Mouse (Mus musculus) hindbrain, embryonic 10.5 days (tissue): ENCODE results near the gene Zyg11b. TPM values are rescaled to one million over a fixed set of nuclear protein-coding genes. Genes with fewer than 3 reads are reported as not detected.

ENCODE experiments used
- DNase-seq: peaks from one replicate; pipeline ENCODE4 v3.0.0-alpha.2; 2017; ENCODE audit warnings: low spot score
- H3K27ac ChIP-seq: fragments of 300-500 bp; sonication (generic); 2 replicates; pipeline ENCODE4 v1.5.1; 2016; ENCODE audit warnings: mild to moderate bottlenecking, moderate library complexity
- H3K27me3 ChIP-seq: fragments of 300-500 bp; sonication (generic); 2 replicates; pipeline ENCODE4 v1.6.1; 2016; ENCODE audit warnings: mild to moderate bottlenecking; ENCODE audit not compliant: poor library complexity, insufficient read depth, severe bottlenecking
- H3K36me3 ChIP-seq: fragments of 300-500 bp; sonication (generic); 2 replicates; pipeline ENCODE4 v1.6.1; 2016; ENCODE audit warnings: mild to moderate bottlenecking, moderate library complexity
- H3K4me1 ChIP-seq: fragments of 300-500 bp; sonication (generic); replicated peaks from 2 replicates; pipeline ENCODE4 v1.6.1; 2016; ENCODE audit warnings: mild to moderate bottlenecking
- H3K4me3 ChIP-seq: fragments of 300-500 bp; sonication (generic); 2 replicates; pipeline ENCODE4 v1.5.1; 2016; ENCODE audit warnings: mild to moderate bottlenecking, moderate library complexity
- H3K9me3 ChIP-seq: fragments of 300-500 bp; sonication (generic); 2 replicates; pipeline ENCODE4 v1.6.1; 2016; ENCODE audit warnings: mild to moderate bottlenecking, moderate library complexity
- WGBS: fragments of 180-500 bp; shearing (Covaris S2); methylation state at CpG from one replicate; pipeline ENCODE4 v1.1.7; 2016; 5-methylcytosine and 5-hydroxymethylcytosine counted together
- polyA plus RNA-seq: library from polyadenylated mRNA; unstranded; fragments of >200 nt; fragmentation: Nextera tagmentation; extraction: Ambion mirVana; gene quantifications from 2 replicates; pipeline ENCODE4 v1.2.1, GENCODE M21; 2016

The Zyg11b gene
- polyA plus RNA-seq: 13.0 and 17.0 TPM in 2 replicates

DNA sequence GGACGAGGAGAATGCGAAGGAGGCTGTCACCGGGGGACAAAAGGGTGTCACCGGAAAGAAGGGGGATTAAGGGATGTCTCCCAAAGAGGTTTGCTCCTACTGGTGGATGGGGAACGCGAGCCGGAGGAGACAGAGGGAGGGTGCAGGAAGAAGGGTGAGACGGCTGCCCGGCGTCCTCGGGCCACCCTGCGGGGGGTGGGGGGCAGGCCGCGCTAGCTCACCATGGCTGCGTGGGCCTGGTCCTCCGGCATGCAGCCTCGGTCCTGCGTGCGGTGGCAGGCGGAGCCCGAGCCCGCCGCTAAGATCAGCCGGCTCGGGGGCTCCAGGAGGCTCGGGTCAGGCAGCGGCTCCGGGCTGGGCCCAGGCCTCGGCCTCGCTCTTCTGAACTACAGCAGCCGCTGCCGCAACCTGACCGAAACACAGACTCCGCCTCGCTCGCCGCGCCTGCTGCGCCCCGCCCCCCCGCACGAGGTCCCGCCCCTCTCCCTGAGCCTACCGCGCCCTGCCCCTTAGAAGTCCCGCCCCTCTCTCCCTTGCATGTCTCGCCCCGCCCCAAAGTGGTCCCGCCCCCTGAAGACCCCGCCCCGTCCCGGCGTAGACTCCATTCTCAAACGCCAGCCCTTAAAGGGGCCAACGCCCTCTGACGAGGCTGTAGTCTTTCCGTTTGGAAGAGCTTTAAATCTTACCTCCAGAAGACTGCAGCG is at the start of gene Zyg11b:
Zyg11b (minus strand) TSS at position 427 of the 704 bp plus-strand sequence.
- peaks cover 13% of the 10 kb centered on the region; the same call in 1 of the 2 replicates for H3K36me3 ChIP-seq
- peaks cover 19% of the 10 kb centered on the region for H3K4me1 ChIP-seq
- H3K27ac ChIP-seq: peak within 1 kb of the TSS; percentile 96
- H3K27me3 ChIP-seq: no peaks in the 10 kb centered on the region
- peak within 1 kb of the TSS; percentile 94 for H3K4me3 ChIP-seq
- H3K9me3 ChIP-seq: peaks cover 5% of the 10 kb centered on the region; the same call in 1 of the 2 replicates
- DNase-seq: peak; percentile 97
- under 1% methylated on average over 58 of the region's 58 CpGs for WGBS

DNA sequence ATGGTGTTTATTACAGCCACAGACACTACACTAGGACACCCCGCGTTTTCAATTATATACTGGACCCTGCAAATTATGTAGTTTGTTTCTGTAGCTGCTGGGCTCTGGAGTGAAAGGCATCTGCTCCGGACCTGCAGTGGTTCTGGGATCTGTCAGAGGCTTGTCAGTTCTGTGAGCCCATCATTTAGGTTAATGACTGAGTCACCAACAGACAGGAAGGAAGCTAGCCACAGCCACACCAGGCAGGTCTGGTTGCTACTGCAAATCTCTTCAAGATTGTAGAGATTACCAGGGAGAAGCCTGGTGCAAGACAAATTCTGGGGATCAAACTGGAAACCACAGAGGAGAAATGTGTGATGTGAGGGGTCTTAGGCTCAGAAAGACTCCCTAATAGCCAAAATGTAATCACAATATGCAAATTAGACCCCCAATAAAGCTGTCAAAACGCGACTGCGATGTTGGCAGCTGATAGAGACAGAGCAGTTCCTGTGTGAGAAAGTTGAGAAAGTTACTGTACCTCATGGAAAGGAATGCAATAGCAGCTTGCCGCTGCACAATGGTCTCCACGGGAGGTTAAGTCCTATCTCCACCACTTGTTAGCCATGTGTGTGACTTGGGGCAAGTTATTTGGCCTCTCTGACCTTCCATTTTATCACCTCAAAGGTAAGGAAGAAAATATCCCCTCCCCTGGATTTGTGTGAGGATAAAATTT is 49.1 kb upstream of the Zyg11b start:
- Histone ChIP-seq H3K27me3 (no peaks in the 10 kb centered on the region), H3K27ac (peak overlapping the region; percentile 85), H3K4me3 (no peak overlapping the region), H3K4me1 (peaks cover 60% of the 10 kb centered on the region), H3K9me3 (no peaks in the 10 kb centered on the region), H3K36me3 (no peaks in the 10 kb centered on the region)
- 45% methylated on average over 8 of the region's 8 CpGs for WGBS
- no peak for DNase-seq

DNA sequence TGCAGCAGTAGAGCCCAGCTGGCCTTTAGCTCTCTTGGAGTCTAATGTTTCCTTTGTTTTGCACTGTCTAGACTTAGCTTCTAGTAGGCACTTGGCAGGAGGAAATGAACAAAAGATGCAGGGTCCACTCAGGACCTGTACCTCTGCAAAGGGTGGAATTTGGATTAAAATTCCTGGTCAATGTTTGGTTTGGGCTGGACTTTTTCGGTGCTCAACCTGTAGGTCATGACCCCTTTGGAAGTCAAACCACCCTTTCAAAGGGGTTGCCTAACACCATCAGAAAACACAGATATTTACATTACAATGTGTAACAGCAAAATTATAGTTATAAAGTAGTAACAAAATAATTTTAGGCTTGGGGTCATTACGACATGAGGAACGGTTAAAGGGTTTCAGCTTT is 48.2 kb upstream of the Zyg11b start:
- no peaks in the 10 kb centered on the region for H3K9me3 ChIP-seq
- H3K4me1 ChIP-seq: peaks cover 65% of the 10 kb centered on the region
- no peak overlapping the region for H3K4me3 ChIP-seq
- 77% methylated on average over 3 of the region's 3 CpGs for WGBS
- DNase-seq: no peak
- no peaks in the 10 kb centered on the region for H3K27me3 ChIP-seq
- peak overlapping the region; percentile 85 for H3K27ac ChIP-seq
- no peaks in the 10 kb centered on the region for H3K36me3 ChIP-seq

DNA sequence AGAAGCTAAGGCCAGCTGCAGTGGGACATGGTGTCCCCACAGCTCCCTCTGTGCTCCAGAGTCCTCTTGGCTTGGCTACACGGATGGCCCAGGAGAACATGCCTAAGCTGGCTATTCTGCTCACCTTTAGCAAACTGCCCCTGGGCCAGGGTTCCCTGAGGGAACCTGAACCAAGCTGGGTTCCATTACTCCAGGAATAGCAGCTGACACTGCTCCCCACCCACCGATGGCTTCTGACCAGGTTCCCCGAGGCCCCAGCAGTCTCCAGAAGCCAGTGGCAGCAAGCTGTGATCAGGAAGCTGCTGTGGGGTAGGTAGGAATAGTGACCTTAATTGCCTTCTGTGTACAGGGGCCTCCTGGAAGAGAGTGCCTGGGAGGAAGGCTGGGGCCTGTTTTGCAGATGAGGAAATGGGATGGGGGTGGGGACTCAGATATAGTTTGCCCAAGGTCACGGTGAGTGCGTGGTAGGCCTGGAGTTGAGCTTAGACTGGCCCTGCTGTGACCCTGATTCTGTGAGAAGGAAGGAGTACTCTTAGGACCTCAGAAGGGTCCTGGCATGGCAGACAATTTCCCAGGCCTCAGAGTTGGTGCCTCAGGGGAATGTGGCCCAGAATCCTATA is 47.5 kb upstream of the Zyg11b start:
- 57% methylated on average over 5 of the region's 5 CpGs for WGBS

DNA sequence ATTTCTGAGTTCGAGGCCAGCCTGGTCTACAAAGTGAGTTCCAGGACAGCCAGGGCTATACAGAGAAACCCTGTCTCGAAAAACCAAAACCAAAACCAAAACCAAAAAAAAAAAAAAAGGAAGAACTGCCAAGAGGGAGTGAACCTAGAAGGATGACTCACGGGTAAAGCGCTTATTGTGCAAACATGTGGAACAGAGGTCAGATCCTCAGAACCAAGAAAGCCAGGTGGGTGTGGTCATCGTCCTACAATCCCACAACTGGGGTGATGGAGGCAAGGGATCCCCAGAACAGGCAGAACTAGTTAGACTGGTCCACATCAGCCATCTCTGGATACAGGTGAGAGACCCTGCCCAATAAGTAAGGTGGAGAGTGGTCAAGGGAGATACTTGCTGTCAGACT is 46.2 kb upstream of the Zyg11b start:
- 90% methylated on average over 5 of the region's 5 CpGs for WGBS
- no peaks in the 10 kb centered on the region for H3K9me3 ChIP-seq
- H3K27ac ChIP-seq: 0 out of 2 replicates have a peak overlapping the region, but pooled peaks have one; percentile 64
- H3K27me3 ChIP-seq: no peaks in the 10 kb centered on the region
- H3K4me1 ChIP-seq: peaks cover 69% of the 10 kb centered on the region
- no peaks in the 10 kb centered on the region for H3K36me3 ChIP-seq
- H3K4me3 ChIP-seq: no peak overlapping the region
- DNase-seq: no peak

More for the DNA sequence above, 47.5 kb upstream of the Zyg11b start:
- no peak for DNase-seq
- Histone ChIP-seq H3K4me1 (peaks cover 69% of the 10 kb centered on the region), H3K27me3 (no peaks in the 10 kb centered on the region), H3K9me3 (no peaks in the 10 kb centered on the region), H3K27ac (peak overlapping the region; percentile 77), H3K4me3 (no peak overlapping the region), H3K36me3 (no peaks in the 10 kb centered on the region)

DNA sequence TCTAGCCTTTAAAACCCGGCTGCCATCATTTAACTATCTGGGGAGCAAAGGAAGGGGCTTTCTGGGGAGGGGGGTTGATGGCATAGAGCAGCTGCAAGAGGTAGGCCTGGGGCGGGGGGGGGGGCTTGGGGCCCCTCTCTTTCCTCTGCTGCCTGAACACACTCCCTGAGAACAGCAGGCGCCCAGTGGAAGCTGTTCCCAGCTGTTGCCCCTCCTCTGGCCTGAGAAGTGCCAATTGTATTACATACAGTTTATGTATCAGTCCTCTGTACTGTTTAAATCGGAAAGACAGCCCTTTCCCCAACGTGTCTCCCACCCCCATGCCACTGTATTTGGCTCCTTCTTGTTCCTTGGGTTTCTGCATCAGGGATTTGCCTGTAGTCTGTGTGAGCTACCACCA is 44.9 kb upstream of the Zyg11b start:
- no peak for DNase-seq
- Histone ChIP-seq H3K27ac (peak overlapping the region; percentile 82), H3K4me1 (peaks cover 61% of the 10 kb centered on the region), H3K36me3 (no peaks in the 10 kb centered on the region), H3K27me3 (no peaks in the 10 kb centered on the region), H3K9me3 (no peaks in the 10 kb centered on the region), H3K4me3 (no peak overlapping the region)
- WGBS: 20% methylated on average over 5 of the region's 5 CpGs

DNA sequence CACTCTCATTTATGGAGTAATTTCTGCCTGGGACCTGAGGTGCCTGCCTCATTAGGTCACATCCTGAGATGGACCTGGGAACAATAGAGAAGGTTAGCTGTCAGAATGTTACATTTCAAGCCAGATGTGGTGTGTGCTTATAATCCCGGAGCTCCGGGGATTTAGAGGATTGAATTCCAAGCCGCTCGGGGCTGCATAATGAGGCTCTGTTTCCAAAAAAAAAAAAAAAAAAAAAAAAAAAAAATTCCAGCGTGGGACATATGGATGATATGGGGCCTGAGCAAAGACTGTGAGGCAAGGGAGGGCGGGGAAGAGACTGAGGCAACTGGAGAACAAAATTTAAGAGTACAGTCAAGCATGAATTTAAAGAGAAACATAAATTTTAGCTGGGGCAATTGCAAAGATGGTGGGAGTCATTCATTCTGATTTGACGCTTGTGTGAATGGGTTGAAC is 43.8 kb upstream of the Zyg11b start:
- WGBS: 17% methylated on average over 7 of the region's 7 CpGs
- DNase-seq: no peak
- peaks cover 50% of the 10 kb centered on the region for H3K4me1 ChIP-seq
- no peak overlapping the region for H3K4me3 ChIP-seq
- peak overlapping the region; percentile 82 for H3K27ac ChIP-seq
- H3K27me3 ChIP-seq: no peaks in the 10 kb centered on the region
- H3K36me3 ChIP-seq: peaks cover 11% of the 10 kb centered on the region
- no peaks in the 10 kb centered on the region for H3K9me3 ChIP-seq

DNA sequence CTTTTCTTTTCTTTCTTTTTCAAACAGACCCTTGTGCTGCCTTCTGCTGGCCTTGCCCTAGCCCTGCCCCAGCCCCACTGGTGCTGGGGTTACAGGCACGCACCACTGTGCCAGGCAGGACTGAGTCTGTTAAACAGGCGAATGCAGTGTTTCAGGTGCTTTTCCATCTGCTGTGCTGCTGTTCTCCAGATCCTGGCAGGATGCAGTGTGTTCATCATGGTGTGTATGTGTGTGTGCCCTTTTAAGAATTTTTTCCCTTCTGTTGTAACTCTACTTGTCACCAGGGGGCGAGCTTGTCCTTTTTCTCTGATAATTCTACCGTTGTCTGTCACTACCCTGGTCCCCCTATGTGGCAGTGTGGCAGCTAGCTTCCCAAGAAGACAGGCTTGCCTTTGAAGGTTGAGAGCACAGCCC is 38.4 kb upstream of the Zyg11b start:
- peak overlapping the region; percentile 62 for H3K27ac ChIP-seq
- WGBS: 14% methylated on average over 4 of the region's 4 CpGs
- peaks cover 64% of the 10 kb centered on the region for H3K36me3 ChIP-seq

DNA sequence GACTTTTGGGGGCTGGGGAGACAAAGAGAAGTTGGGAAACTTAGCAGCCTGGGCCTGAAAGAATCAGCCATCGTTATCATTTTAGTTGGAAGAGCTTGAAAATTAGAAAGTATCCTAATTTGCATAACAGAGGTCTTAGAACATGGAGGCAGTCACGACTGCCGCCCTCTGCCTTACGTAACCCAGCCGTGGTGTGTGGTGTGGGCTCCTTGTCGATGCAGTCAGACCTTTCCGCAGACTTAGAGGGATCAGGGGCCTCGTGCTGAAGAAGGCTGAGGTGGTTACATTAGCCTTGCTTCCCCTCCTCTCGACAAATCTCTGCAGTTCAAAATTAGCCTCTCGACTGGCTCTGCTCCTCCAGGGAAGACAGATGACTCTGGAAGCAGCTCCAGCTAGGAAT is 37.9 kb upstream of the Zyg11b start:
- DNase-seq: no peak
- no peak overlapping the region for H3K4me3 ChIP-seq
- peak overlapping the region; percentile 62 for H3K27ac ChIP-seq
- 69% methylated on average over 10 of the region's 10 CpGs for WGBS
- no peaks in the 10 kb centered on the region for H3K27me3 ChIP-seq
- H3K36me3 ChIP-seq: peaks cover 69% of the 10 kb centered on the region
- no peaks in the 10 kb centered on the region for H3K9me3 ChIP-seq
- H3K4me1 ChIP-seq: peaks cover 22% of the 10 kb centered on the region

More for the DNA sequence above, 38.4 kb upstream of the Zyg11b start:
- peak; percentile 73 for DNase-seq
- H3K4me3 ChIP-seq: no peak overlapping the region
- no peaks in the 10 kb centered on the region for H3K9me3 ChIP-seq
- H3K4me1 ChIP-seq: peaks cover 27% of the 10 kb centered on the region
- H3K27me3 ChIP-seq: no peaks in the 10 kb centered on the region

DNA sequence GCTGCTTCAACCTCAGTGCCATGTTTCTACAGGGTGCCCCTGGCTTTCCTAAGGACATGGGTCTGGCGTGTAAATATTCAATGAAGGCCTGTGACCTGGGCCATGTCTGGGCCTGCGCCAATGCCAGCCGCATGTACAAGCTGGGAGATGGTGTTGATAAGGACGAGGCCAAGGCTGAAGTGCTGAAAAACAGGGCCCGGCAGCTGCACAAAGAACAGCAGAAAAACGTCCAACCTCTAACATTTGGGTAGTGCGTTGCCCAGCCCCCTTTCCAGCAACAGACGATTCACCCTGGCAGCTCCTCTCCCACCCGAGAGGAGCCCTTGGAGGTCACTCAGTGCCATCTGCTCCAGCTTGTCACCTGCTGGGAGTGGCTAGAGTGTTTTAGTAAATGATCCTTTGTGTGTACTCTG is 37.4 kb upstream of the Zyg11b start:
- DNase-seq: no peak
- peaks cover 21% of the 10 kb centered on the region for H3K4me1 ChIP-seq
- H3K27ac ChIP-seq: peak overlapping the region; percentile 62
- peaks cover 74% of the 10 kb centered on the region for H3K36me3 ChIP-seq
- no peaks in the 10 kb centered on the region for H3K9me3 ChIP-seq
- H3K27me3 ChIP-seq: no peaks in the 10 kb centered on the region
- 67% methylated on average over 9 of the region's 9 CpGs for WGBS
- H3K4me3 ChIP-seq: no peak overlapping the region

DNA sequence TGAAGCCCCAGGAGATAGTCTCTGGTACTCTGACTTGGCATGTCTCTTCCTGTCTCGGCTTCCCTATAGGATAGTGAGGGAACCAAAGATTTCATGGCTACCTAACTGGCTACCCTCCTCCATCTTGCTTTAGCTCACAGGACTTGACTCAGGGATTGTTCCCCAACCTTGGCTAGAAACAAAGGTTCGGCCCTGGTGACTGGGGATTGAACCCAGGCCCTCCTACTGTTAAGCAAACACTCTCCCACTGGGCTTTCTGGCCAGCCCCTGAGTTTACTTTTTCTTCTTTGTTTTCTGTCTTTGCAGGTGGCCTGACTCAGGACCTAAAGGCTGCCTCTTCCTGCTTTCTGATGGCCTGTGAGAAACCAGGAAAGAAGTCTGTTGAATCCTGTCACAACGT is 36.9 kb upstream of the Zyg11b start:
- Histone ChIP-seq H3K9me3 (no peaks in the 10 kb centered on the region), H3K4me3 (no peak overlapping the region), H3K27ac (peak overlapping the region; percentile 62), H3K4me1 (peaks cover 21% of the 10 kb centered on the region), H3K36me3 (peaks cover 79% of the 10 kb centered on the region), H3K27me3 (no peaks in the 10 kb centered on the region)
- WGBS: 36% methylated on average over 3 of the region's 3 CpGs
- no peak for DNase-seq

DNA sequence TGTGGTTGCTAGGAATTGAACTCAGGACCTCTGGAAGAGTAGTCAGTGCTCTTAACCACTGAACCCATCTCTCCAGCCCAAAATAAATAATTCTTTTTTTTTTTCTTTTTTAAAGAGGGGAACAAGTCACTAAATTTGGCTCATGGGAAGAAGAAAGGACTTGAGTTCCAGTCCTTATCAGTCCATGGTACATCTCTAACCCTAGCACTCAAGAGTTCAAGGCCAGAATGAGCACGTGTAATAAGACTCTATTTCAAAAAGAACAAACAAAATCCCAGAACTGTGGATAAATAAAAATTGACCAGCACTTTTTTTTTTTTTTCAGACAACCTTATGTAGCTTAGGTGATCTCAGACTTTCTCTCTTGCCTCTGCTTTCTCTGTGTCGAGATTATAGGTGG is 35.9 kb upstream of the Zyg11b start:
- Histone ChIP-seq H3K4me1 (peaks cover 21% of the 10 kb centered on the region), H3K9me3 (no peaks in the 10 kb centered on the region), H3K27me3 (no peaks in the 10 kb centered on the region), H3K4me3 (no peak overlapping the region), H3K36me3 (peaks cover 89% of the 10 kb centered on the region), H3K27ac (no peak overlapping the region)
- WGBS: 77% methylated on average over 2 of the region's 2 CpGs
- no peak for DNase-seq

DNA sequence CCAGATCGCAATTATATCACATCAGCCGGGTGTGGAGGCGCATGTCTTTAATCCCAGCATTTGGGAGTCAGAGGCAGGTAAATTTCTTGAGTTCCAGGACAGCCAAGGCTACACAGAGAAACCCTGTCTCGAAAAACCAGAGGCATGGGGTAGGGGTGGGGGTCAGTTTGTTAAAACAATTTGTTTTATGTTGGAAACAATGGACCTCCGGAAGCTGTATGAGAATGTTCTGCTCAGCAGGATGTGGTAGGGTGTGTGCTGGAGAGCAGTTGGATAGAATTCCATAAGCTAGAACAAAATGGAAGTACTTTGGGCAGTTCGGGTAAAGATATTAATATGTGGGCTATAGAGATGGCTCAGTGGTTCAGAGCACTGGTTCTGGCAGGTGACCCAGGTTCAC is 34.5 kb upstream of the Zyg11b start:
- Histone ChIP-seq H3K27ac (no peak overlapping the region), H3K9me3 (no peaks in the 10 kb centered on the region), H3K4me1 (peaks cover 21% of the 10 kb centered on the region), H3K36me3 (peaks cover 98% of the 10 kb centered on the region), H3K27me3 (no peaks in the 10 kb centered on the region), H3K4me3 (no peak overlapping the region)
- no peak for DNase-seq
- 91% methylated on average over 6 of the region's 6 CpGs for WGBS
